Mouse (Mus musculus) kidney, embryonic 16.5 days (tissue): ENCODE measurements around the gene Scn7a. TPM values are rescaled to one million over a fixed set of nuclear protein-coding genes. Genes with fewer than 3 reads are reported as not detected.

ENCODE experiments used
- ATAC-seq: fragments of 200-750 bp; cut with Nextera tagmentation; 2 replicates; pipeline ENCODE4 v1.8.0; 2017; ENCODE audit warnings: moderate TSS enrichment; ENCODE audit not compliant: low FRiP score, low TSS enrichment
- H3K27ac ChIP-seq: fragments of 300-500 bp; sonication (generic); 2 replicates; pipeline ENCODE4 v1.5.1; 2014; ENCODE audit warnings: low read length
- H3K27me3 ChIP-seq: fragments of 300-500 bp; sonication (generic); 2 replicates; pipeline ENCODE4 v1.6.1; 2014; ENCODE audit warnings: low read length, control low read depth, mixed read lengths; ENCODE audit not compliant: insufficient read depth
- H3K36me3 ChIP-seq: fragments of 300-500 bp; sonication (generic); 2 replicates; pipeline ENCODE4 v1.6.1; 2014; ENCODE audit warnings: low read length, control low read depth, mixed read lengths; ENCODE audit not compliant: insufficient read depth
- H3K4me1 ChIP-seq: fragments of 300-500 bp; sonication (generic); 2 replicates; pipeline ENCODE4 v1.6.1; 2014; ENCODE audit warnings: low read length, control low read depth, mixed read lengths; ENCODE audit not compliant: insufficient read depth
- H3K4me2 ChIP-seq: fragments of 300-500 bp; sonication (generic); replicated peaks from 2 replicates; pipeline ENCODE4 v1.6.1; 2014; ENCODE audit warnings: low read depth, low read length
- H3K4me3 ChIP-seq: fragments of 300-500 bp; sonication (generic); 2 replicates; pipeline ENCODE4 v1.5.1; 2014; ENCODE audit warnings: mild to moderate bottlenecking, low read length
- H3K9ac ChIP-seq: fragments of 300-500 bp; sonication (generic); replicated peaks from 2 replicates; pipeline ENCODE4 v1.6.1; 2014; ENCODE audit warnings: low read length
- H3K9me3 ChIP-seq: fragments of 300-500 bp; sonication (generic); 2 replicates; pipeline ENCODE4 v1.6.1; 2016; ENCODE audit warnings: low read length, control low read depth
- WGBS: fragments of 180-500 bp; shearing (Covaris S2); extraction: QIAGEN DNeasy Blood & Tissue Kit; methylation state at CpG from one replicate; pipeline ENCODE4 v1.1.7; 2014; 5-methylcytosine and 5-hydroxymethylcytosine counted together
- polyA plus RNA-seq: library from polyadenylated mRNA; unstranded; fragments of >200 nt; fragmentation: Nextera tagmentation; extraction: Ambion mirVana; gene quantifications from 2 replicates; pipeline ENCODE4 v1.2.1, GENCODE M21; 2015

Gene Scn7a
- polyA plus RNA-seq, 1 experiment from 2014 or later = 2.0 TPM

DNA sequence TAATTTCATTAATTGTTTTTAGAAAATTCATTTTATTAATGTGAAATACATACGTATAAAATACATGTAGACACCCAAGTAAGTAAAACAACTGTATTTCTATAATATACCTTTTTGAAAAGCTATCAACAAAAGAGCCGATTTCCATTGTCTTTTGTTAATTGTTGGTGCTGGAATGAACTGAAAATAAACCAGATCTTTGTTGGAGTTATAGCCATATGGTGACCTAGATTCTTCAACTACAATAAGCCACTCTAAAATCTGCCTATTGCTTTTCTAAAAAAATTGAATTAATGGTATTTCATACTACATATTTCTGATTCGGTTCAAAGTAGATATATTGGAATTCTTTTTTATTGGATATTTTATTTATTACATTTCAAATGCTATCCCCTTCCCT, 56.7 kb downstream of the Scn7a start:
- ATAC-seq = no peak
- 94% methylated on average over 3 of the region's 3 CpGs for WGBS
- H3K9ac ChIP-seq = no peak overlapping the region

DNA sequence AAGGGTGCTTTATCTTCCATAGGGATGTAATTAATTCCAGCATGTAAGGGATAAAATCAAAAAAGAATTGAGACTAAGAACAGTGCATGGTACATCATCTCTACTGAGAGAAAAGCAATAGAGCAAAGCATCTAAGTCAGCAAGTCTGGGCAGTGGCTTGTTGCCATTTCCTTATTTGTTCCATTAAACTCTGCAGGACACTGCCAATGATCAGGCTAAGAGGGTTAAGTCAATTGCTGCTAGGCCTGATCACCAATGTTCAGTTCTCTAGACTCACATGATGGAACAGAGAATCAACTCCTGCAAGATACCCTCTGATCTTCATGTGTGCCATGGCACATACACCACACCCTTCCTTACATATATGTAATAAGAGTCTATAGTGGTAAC, 57.1 kb downstream of the Scn7a start:
- Histone ChIP-seq H3K9me3 (no peaks in the 10 kb centered on the region), H3K9ac (no peak overlapping the region), H3K4me2 (no peak overlapping the region), H3K27me3 (no peaks in the 10 kb centered on the region), H3K4me3 (no peak overlapping the region), H3K4me1 (no peaks in the 10 kb centered on the region), H3K36me3 (no peaks in the 10 kb centered on the region), H3K27ac (no peak overlapping the region)
- ATAC-seq = no peak

More for the DNA sequence above, 56.7 kb downstream of the Scn7a start:
- no peak overlapping the region for H3K4me3 ChIP-seq
- H3K27ac ChIP-seq = no peak overlapping the region
- H3K27me3 ChIP-seq = no peaks in the 10 kb centered on the region
- H3K4me2 ChIP-seq = no peak overlapping the region
- H3K4me1 ChIP-seq = no peaks in the 10 kb centered on the region
- H3K9me3 ChIP-seq = no peaks in the 10 kb centered on the region
- no peaks in the 10 kb centered on the region for H3K36me3 ChIP-seq

DNA sequence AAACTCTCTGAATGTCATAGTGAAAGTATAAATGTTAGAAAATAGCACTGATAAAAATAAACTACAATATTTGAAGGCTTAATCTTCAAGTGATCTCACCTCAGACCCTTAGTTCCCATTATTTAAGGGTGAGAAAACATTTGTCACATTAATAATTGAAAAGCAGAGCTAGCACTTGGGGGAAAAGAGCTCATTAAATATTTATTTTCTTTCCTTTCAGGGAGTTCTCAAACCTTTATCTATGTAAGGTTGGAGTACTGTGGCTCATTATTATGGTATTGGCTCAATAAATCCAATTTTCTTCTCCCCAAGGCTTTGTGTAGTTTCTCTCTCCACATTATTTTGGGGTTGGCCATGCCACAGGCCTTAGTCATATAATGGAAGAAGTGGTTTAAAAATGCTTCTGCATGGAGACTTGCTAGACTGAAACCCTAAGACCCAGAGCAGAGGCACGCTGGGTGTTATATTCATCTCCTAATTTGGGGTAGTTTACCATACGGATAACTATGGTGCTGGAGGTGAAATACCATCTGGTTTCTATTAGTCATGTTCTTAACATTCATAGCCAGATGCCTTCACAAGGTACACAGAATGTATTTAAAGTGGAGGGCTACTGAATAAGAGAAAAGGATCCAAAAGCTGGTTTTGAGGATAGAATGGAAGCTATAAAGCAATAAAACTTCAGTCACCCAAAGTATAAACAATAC, 57.7 kb downstream of the Scn7a start:
- H3K4me3 ChIP-seq = no peak overlapping the region
- no peak overlapping the region for H3K4me2 ChIP-seq
- H3K9me3 ChIP-seq = no peaks in the 10 kb centered on the region
- no peak for ATAC-seq
- no peaks in the 10 kb centered on the region for H3K36me3 ChIP-seq
- WGBS = 88% methylated on average over 2 of the region's 2 CpGs
- H3K9ac ChIP-seq = no peak overlapping the region
- no peaks in the 10 kb centered on the region for H3K4me1 ChIP-seq
- no peak overlapping the region for H3K27ac ChIP-seq
- no peaks in the 10 kb centered on the region for H3K27me3 ChIP-seq

DNA sequence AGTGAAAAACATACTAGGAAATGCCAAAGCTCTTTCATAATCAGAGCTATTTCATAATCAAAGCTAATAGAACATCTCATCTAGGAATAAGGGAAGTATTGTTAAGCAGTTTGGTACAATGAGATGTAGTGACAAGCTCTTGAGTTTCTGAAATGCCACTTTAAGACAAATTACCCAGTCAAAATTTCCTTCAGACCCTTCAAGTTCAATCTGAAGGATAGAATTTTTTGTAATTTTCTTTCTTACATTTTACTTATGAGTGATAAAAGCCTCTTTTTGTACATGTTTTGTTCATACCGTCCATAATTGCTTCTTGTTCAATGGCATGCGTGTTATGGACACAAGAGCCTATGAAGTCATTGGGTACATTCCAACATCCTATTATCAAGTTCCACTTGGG, 72.6 kb downstream of the Scn7a start:
- H3K27me3 ChIP-seq = no peaks in the 10 kb centered on the region
- no peaks in the 10 kb centered on the region for H3K4me1 ChIP-seq
- H3K27ac ChIP-seq = no peak overlapping the region
- H3K4me3 ChIP-seq = no peak overlapping the region
- H3K4me2 ChIP-seq = no peak overlapping the region
- no peaks in the 10 kb centered on the region for H3K9me3 ChIP-seq
- no peak for ATAC-seq
- H3K36me3 ChIP-seq = no peaks in the 10 kb centered on the region
- H3K9ac ChIP-seq = no peak overlapping the region
- WGBS = 83% methylated on average over 2 of the region's 2 CpGs

DNA sequence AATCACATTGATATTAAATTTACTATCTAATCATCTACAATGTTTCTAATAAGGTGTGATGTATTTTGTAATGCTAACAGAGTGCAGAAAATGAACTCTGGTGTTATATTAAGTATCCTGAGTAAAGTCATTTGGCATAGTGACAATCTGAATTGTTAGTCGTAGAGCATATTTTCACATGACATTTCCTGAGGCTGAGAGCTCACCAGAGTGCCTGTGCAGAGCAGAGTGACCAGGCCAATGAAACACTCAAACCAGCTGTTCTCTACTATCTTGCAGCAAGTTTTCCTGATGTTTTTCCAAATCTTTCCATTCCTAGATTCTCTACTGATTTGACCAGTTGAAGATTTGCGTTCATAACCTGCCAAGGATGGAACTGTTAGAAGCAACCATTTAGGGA, 92.4 kb downstream of the Scn7a start:
- Histone ChIP-seq H3K27ac (no peak overlapping the region), H3K4me3 (no peak overlapping the region), H3K4me1 (no peaks in the 10 kb centered on the region), H3K9ac (no peak overlapping the region), H3K27me3 (no peaks in the 10 kb centered on the region), H3K4me2 (no peak overlapping the region), H3K9me3 (no peaks in the 10 kb centered on the region), H3K36me3 (no peaks in the 10 kb centered on the region)
- ATAC-seq = no peak
- 75% methylated on average over 2 of the region's 2 CpGs for WGBS

- Histone ChIP-seq H3K4me1 (no peaks in the 10 kb centered on the region), H3K4me3 (no peak overlapping the region), H3K9ac (no peak overlapping the region), H3K36me3 (no peaks in the 10 kb centered on the region), H3K4me2 (no peak overlapping the region), H3K27ac (no peak overlapping the region), H3K9me3 (no peaks in the 10 kb centered on the region), H3K27me3 (no peaks in the 10 kb centered on the region)
- no peak for ATAC-seq
- WGBS = 73% methylated on average over 1 of the region's 1 CpGs
Measured at GRCm38 (mm10) chr2:66661988-66662387, 122.7 kb downstream of the Scn7a start.

GRCm38 (mm10) chr2:66656430-66656829, 128.3 kb downstream of the Scn7a start:
- Histone ChIP-seq H3K27ac (no peak overlapping the region), H3K9ac (no peak overlapping the region), H3K27me3 (no peaks in the 10 kb centered on the region), H3K4me2 (no peak overlapping the region), H3K4me3 (no peak overlapping the region), H3K9me3 (no peaks in the 10 kb centered on the region), H3K36me3 (no peaks in the 10 kb centered on the region), H3K4me1 (no peaks in the 10 kb centered on the region)
- ATAC-seq = no peak
- 91% methylated on average over 3 of the region's 3 CpGs for WGBS

DNA sequence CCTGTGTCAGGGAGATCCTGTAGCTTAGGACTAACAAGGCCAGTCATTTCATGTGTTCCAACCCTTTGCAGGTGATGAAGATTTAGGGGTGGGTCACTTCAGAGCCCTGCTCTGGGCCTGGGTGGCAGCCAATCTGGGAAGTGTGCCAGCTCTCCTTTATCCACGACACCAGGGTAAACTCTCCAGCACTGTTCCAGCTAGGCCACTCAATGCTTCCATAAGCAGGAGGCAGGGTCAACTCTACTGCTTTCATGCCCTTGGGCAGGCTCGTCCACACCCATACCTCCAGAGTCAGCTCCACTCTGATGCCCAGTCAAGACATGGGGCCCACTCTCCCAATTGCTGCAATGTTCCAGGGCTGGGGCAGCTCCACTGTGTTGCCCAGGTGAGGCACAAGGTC, 129.3 kb downstream of the Scn7a start:
- H3K9me3 ChIP-seq = no peaks in the 10 kb centered on the region
- no peaks in the 10 kb centered on the region for H3K4me1 ChIP-seq
- H3K36me3 ChIP-seq = no peaks in the 10 kb centered on the region
- H3K4me3 ChIP-seq = no peak overlapping the region
- no peak overlapping the region for H3K9ac ChIP-seq
- no peak overlapping the region for H3K4me2 ChIP-seq
- no peak overlapping the region for H3K27ac ChIP-seq
- no peaks in the 10 kb centered on the region for H3K27me3 ChIP-seq
- 73% methylated on average over 2 of the region's 2 CpGs for WGBS
- ATAC-seq = no peak; the same call in 1 of the 2 replicates

GRCm38 (mm10) chr2:66644384-66644783, 140.3 kb downstream of the Scn7a start:
- Histone ChIP-seq H3K27ac (no peak overlapping the region), H3K9ac (no peak overlapping the region), H3K4me2 (no peak overlapping the region), H3K9me3 (no peaks in the 10 kb centered on the region), H3K4me3 (no peak overlapping the region), H3K27me3 (no peaks in the 10 kb centered on the region), H3K36me3 (no peaks in the 10 kb centered on the region), H3K4me1 (no peaks in the 10 kb centered on the region)
- WGBS = 21% methylated on average over 5 of the region's 5 CpGs
- no peak for ATAC-seq

- peaks cover 8% of the 10 kb centered on the region for H3K27me3 ChIP-seq
- H3K4me2 ChIP-seq = peak within 1 kb of the TSS; percentile 66
- peak within 1 kb of the TSS; percentile 46 for H3K4me3 ChIP-seq
- peaks cover 7% of the 10 kb centered on the region; the same call in 1 of the 2 replicates for H3K4me1 ChIP-seq
- no peaks in the 10 kb centered on the region for H3K36me3 ChIP-seq
- H3K9me3 ChIP-seq = no peaks in the 10 kb centered on the region
- WGBS = 1% methylated on average over 28 of the region's 29 CpGs
- 0 out of 2 replicates have a peak within 1 kb of the TSS, but pooled peaks have one; percentile 20 for H3K9ac ChIP-seq
- peak; percentile 91 for ATAC-seq
- no peak within 1 kb of the TSS for H3K27ac ChIP-seq
Measured at GRCm38 (mm10) chr2:66634580-66635359, 149.9 kb downstream of the Scn7a start, which contains the start of gene Scn9a. Scn9a (minus strand) TSS chr2:66634962.
